9 mouse cellular contexts compared by ENCODE assay signal in the genomic region with DNA sequence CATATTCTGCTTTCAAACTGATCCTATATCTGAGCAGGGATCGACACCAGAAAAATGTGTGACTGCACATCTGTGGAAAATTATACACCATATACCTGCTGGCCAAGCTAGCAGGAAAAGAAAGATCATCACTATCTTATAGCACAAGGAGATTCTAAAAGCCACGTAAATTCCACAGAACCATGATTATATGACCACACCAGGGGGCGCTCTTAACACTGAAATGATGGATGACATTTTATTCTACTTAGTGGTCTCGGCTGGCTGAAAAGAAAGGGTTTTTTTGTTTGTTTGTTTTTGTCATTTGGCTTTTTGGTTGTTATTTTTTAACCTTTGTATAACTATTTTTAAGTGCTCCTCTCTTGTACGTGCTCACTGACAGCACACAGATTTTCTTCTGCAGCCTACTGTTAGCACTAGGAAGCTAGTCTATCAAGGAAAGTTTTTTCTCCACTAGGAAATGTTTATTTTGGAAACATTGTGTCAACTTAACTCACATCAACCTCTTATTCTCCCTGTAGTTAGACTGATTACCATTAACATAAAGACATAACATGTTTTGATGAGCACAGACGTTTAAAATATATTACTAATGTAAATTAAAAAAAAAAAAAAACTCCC. TPM values are rescaled to one million over a fixed set of nuclear protein-coding genes. Genes with fewer than 3 reads are reported as not detected.
A peak's percentile ranks its signal among the peaks of the same experiment; 100 is the strongest.
DNase-seq lines count a peak whose midpoint lies in the region; ATAC-seq and TF ChIP-seq lines count a peak whose summit lies in the region.
"Had no signal": no experiment of that assay in that cellular context is flagged by ENCODE, and none has a peak within 500 bp of the region (broad histone marks: within the 10 kb centered on the region; RNA-seq: fewer than 3 reads in every experiment).

No protein-coding gene starts in this region.

- no peaks in the 10 kb centered on the region for H3K9me3 ChIP-seq in limb, embryonic 14.5 days (ENCODE audit: control insufficient read depth, low read length)

- 25% methylated on average over 6 of the region's 6 CpGs for WGBS in limb, embryonic 14.5 days

- no peak overlapping the region for H3K4me3 ChIP-seq in limb, embryonic 14.5 days (replicated peaks; ENCODE audit: low read length)

- no peak for ATAC-seq in limb, embryonic 14.5 days (ENCODE audit: low FRiP score, low read depth)

- no peak overlapping the region for H3K4me2 ChIP-seq in limb, embryonic 14.5 days (replicated peaks; ENCODE audit: low read depth, low read length, severe bottlenecking)

- H3K4me1 ChIP-seq in limb, embryonic 14.5 days (ENCODE audit: control insufficient read depth, insufficient read depth, low read length): no peaks in the 10 kb centered on the region

- no peak for TF ChIP-seq POLR2A in limb, embryonic 14.5 days (IDR thresholded peaks at IDR 0.05; ENCODE audit: borderline replicate concordance, extremely low read depth, insufficient read depth, insufficient read length)

- H3K9ac ChIP-seq in limb, embryonic 14.5 days (ENCODE audit: low read depth, low read length, severe bottlenecking): no peak overlapping the region

- H3K27ac ChIP-seq in limb, embryonic 14.5 days (replicated peaks; ENCODE audit: low read depth, low read length): no peak overlapping the region

- no peaks in the 10 kb centered on the region for H3K36me3 ChIP-seq in limb, embryonic 14.5 days (ENCODE audit: control insufficient read depth, insufficient read depth, low read length)

- peak; percentile 19 to 30 for DNase-seq in B cell, adult 2 months
- peak; percentile 58 for DNase-seq in ES-CJ7 (ENCODE audit: low read depth, low spot score)
- peak; percentile 54 for DNase-seq in cerebellum, adult 8-10 months
- peak; percentile 67 for DNase-seq in forelimb bud, embryonic 11.5 days (ENCODE audit: low read depth, low spot score)
- peak; percentile 73 for DNase-seq in kidney, postnatal 10 days
- peak; percentile 80 for DNase-seq in limb, embryonic 14.5 days (ENCODE audit: low spot score)
- DNase-seq in retina, adult 2 months (ENCODE audit: low read depth, low spot score): peak; percentile 11
- DNase-seq in spleen, postnatal 36 days (ENCODE audit: low spot score in 2 of 2): no peak

- no peaks in the 10 kb centered on the region for H3K27me3 ChIP-seq in limb, embryonic 14.5 days (ENCODE audit: control insufficient read depth, insufficient read depth, low read length)

RNA-seq across cellular contexts. Expression of gene Cox7b2, which starts 45.8 kb away (rescaled TPM):
- polyA plus RNA-seq in limb, embryonic 14.5 days (2012; rRNA removed): 0.22 TPM in 1 of 2 replicates, not detected in the other
- not detected in 2 replicates for polyA plus RNA-seq in limb, embryonic 14.5 days (2014; fragmentation: Nextera tagmentation; extraction: Ambion mirVana)
- polyA plus RNA-seq: heart, embryonic 16.5 days had no signal

Comparison
In these comparisons a context has a peak if more than half of its experiments do, and no peak if none do; other contexts are left out.
1. DNase-seq: peak in B cell, adult 2 months (2 of 2), ES-CJ7 (single experiment), cerebellum, adult 8-10 months (single experiment), forelimb bud, embryonic 11.5 days (single experiment), kidney, postnatal 10 days (single experiment), limb, embryonic 14.5 days (single experiment) and retina, adult 2 months (single experiment); none in spleen, postnatal 36 days (0 of 2).